Mouse (Mus musculus) liver, embryonic 14.5 days (tissue): ENCODE data around the gene Lcorl.

Experiments used
- CTCF ChIP-seq: IDR thresholded peaks from 2 replicates; pipeline ENCODE4 v1.5.1; 2016; ENCODE audit warnings: antibody characterized with exemption, low read depth, control low read depth
- EP300 ChIP-seq: IDR thresholded peaks from 2 replicates; pipeline ENCODE4 v1.6.1; 2016; ENCODE audit warnings: antibody characterized with exemption, low read depth

GRCm38 (mm10) chr5:45668831-45669230, 188.6 kb downstream of the Lcorl start:
- no peak for TF ChIP-seq CTCF
- TF ChIP-seq EP300 = no peak
